Mouse (Mus musculus) G1E (cell line): ENCODE results near the gene Flywch2.

Source experiments
- CTCF ChIP-seq: IDR thresholded peaks from 2 replicates; pipeline ENCODE4 v1.5.1; 2012; ENCODE audit warnings: low read depth, low read length, inconsistent platforms, mixed read lengths
- GATA1 ChIP-seq: IDR thresholded peaks from 2 replicates; pipeline ENCODE4 v1.6.1; 2012; ENCODE audit warnings: borderline replicate concordance, low read length, inconsistent platforms, mixed read lengths
- GATA2 ChIP-seq: IDR thresholded peaks from 2 replicates; pipeline ENCODE4 v1.6.1; 2012; ENCODE audit warnings: low read depth, low read length, inconsistent platforms, borderline replicate concordance
- TAL1 ChIP-seq: conservative IDR thresholded peaks from 2 replicates; pipeline ENCODE4 v1.6.1; 2012; ENCODE audit warnings: low read depth, low read length, inconsistent platforms, mixed read lengths

- no peak for TF ChIP-seq CTCF
- no peak for TF ChIP-seq GATA2
- no peak for TF ChIP-seq GATA1
- TF ChIP-seq TAL1 = no peak
These were observed 39.1 kb downstream of the Flywch2 start for GRCm38 (mm10) chr17:23746767-23747166.
